Mouse (Mus musculus) midbrain, embryonic 13.5 days (tissue): ENCODE measurements around the gene Gm2115. TPM values are rescaled to one million over a fixed set of nuclear protein-coding genes. Genes with fewer than 3 reads are reported as not detected.

Experiments
- ATAC-seq: fragments of 200-750 bp; cut with Nextera tagmentation; 2 replicates; pipeline ENCODE4 v1.8.0; 2017; ENCODE audit warnings: mild to moderate bottlenecking, moderate TSS enrichment, moderate library complexity
- H3K27ac ChIP-seq: fragments of 300-500 bp; sonication (generic); 2 replicates; pipeline ENCODE4 v1.5.1; 2015; ENCODE audit warnings: inconsistent platforms, mild to moderate bottlenecking, moderate library complexity
- H3K27me3 ChIP-seq: fragments of 300-500 bp; sonication (generic); 2 replicates; pipeline ENCODE4 v1.6.1; 2015; ENCODE audit warnings: mild to moderate bottlenecking, inconsistent platforms
- H3K36me3 ChIP-seq: fragments of 300-500 bp; sonication (generic); 2 replicates; pipeline ENCODE4 v1.6.1; 2015; ENCODE audit warnings: mild to moderate bottlenecking, inconsistent platforms
- H3K4me1 ChIP-seq: fragments of 300-500 bp; sonication (generic); replicated peaks from 2 replicates; pipeline ENCODE4 v1.6.1; 2015; ENCODE audit warnings: inconsistent platforms
- H3K4me2 ChIP-seq: fragments of 300-500 bp; sonication (generic); replicated peaks from 2 replicates; pipeline ENCODE4 v1.6.1; 2015; ENCODE audit warnings: moderate library complexity, mild to moderate bottlenecking, inconsistent platforms
- H3K4me3 ChIP-seq: fragments of 300-500 bp; sonication (generic); replicated peaks from 2 replicates; pipeline ENCODE4 v1.5.1; 2015; ENCODE audit warnings: mild to moderate bottlenecking, inconsistent platforms
- H3K9ac ChIP-seq: fragments of 300-500 bp; sonication (generic); replicated peaks from 2 replicates; pipeline ENCODE4 v1.6.1; 2015; ENCODE audit warnings: mild to moderate bottlenecking, inconsistent platforms
- H3K9me3 ChIP-seq: fragments of 300-500 bp; sonication (generic); 2 replicates; pipeline ENCODE4 v1.6.1; 2016; ENCODE audit warnings: mild to moderate bottlenecking, inconsistent platforms
- WGBS: fragments of 180-500 bp; shearing (Covaris S2); methylation state at CpG from one replicate; pipeline ENCODE4 v1.1.7; 2015; 5-methylcytosine and 5-hydroxymethylcytosine counted together
- polyA plus RNA-seq: library from polyadenylated mRNA; unstranded; fragments of >200 nt; fragmentation: Nextera tagmentation; extraction: Ambion mirVana; gene quantifications from 2 replicates; pipeline ENCODE4 v1.2.1, GENCODE M21; 2015

Gm2115 gene
- polyA plus RNA-seq, 1 experiment from 2014 or later, result 0.61 TPM

DNA sequence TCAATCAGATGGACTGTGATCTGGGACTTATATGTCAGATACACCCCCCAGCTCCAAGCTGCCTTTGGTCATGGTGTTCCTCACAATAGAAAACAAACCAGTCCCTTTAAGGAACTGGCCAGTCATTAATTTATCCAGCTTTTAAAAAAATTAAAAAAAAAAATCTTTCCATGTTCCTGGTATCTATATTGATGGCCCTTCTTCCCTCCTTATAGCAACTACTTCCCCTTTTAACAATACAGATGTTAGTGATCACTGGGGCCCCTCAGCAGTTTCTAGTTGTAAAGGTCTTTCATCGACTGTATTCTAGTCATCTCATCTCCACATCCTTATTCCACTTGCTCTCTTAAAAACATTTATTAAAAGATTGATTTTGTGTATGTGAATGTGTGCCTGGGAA is 82.9 kb downstream of the Gm2115 start:
- no peak overlapping the region for H3K9ac ChIP-seq
- no peak overlapping the region for H3K27ac ChIP-seq
- H3K4me3 ChIP-seq, result no peak overlapping the region
- no peaks in the 10 kb centered on the region for H3K4me1 ChIP-seq
- H3K4me2 ChIP-seq, result no peak overlapping the region
- ATAC-seq, result no peak
- no peaks in the 10 kb centered on the region for H3K36me3 ChIP-seq
- no peaks in the 10 kb centered on the region for H3K27me3 ChIP-seq
- 91% methylated on average over 1 of the region's 1 CpGs for WGBS
- no peaks in the 10 kb centered on the region for H3K9me3 ChIP-seq

GRCm38 (mm10) chr7:84612445-84612844 is 83.7 kb downstream of the Gm2115 start:
- 94% methylated on average over 4 of the region's 4 CpGs for WGBS
- H3K9me3 ChIP-seq, result no peaks in the 10 kb centered on the region
- no peaks in the 10 kb centered on the region for H3K27me3 ChIP-seq
- ATAC-seq, result no peak
- no peak overlapping the region for H3K4me3 ChIP-seq
- no peaks in the 10 kb centered on the region for H3K4me1 ChIP-seq
- peaks cover 6% of the 10 kb centered on the region; the same call in 1 of the 2 replicates for H3K36me3 ChIP-seq
- no peak overlapping the region for H3K4me2 ChIP-seq
- H3K27ac ChIP-seq, result no peak overlapping the region
- no peak overlapping the region for H3K9ac ChIP-seq

DNA sequence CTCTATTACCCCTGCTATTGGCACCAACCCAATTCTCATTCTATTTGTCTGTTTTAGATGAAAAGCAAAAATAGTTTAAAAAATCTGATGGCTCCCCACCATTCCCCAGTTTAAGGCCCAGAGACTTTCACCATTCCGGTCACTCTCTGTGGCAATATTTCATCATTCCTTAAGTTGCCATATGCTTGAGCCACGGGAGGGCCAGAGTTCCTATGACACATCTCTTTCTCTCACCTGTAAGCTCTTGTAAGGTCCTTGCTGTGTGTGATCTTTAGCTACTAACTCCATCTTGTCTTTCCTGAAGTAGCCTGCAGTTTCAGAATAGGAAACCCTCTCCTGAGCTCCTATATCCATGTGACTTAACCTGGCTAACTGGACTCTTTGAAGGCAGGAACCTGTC is 90.2 kb downstream of the Gm2115 start:
- no peaks in the 10 kb centered on the region for H3K4me1 ChIP-seq
- no peaks in the 10 kb centered on the region for H3K27me3 ChIP-seq
- WGBS, result 92% methylated on average over 2 of the region's 2 CpGs
- H3K4me3 ChIP-seq, result no peak overlapping the region
- no peak overlapping the region for H3K4me2 ChIP-seq
- H3K27ac ChIP-seq, result no peak overlapping the region
- no peak overlapping the region for H3K9ac ChIP-seq
- no peaks in the 10 kb centered on the region for H3K9me3 ChIP-seq
- no peak for ATAC-seq
- peaks cover 21% of the 10 kb centered on the region for H3K36me3 ChIP-seq

DNA sequence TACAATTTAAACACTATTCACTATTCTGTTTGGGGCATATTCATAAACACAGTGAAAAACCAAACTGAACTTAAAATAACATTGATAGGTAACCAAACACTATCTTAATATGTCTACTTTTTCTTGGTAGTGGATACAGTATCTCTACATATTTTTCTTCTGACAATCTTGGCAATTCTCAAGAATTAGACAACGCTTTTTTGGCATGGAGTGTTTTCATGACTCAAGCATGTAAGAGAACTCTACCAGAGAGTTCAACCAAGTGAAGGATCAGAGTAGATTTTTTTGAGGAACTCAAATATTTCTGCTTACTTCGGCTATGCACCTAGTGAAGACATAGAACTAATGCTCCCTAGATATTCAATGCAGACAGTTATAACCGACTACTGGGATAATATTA is 92.2 kb downstream of the Gm2115 start:
- Histone ChIP-seq H3K4me3 (no peak overlapping the region), H3K27ac (no peak overlapping the region), H3K36me3 (peaks cover 32% of the 10 kb centered on the region), H3K9ac (no peak overlapping the region), H3K9me3 (no peaks in the 10 kb centered on the region), H3K4me1 (no peaks in the 10 kb centered on the region), H3K27me3 (no peaks in the 10 kb centered on the region), H3K4me2 (no peak overlapping the region)
- no peak for ATAC-seq
- WGBS, result 98% methylated on average over 3 of the region's 3 CpGs

DNA sequence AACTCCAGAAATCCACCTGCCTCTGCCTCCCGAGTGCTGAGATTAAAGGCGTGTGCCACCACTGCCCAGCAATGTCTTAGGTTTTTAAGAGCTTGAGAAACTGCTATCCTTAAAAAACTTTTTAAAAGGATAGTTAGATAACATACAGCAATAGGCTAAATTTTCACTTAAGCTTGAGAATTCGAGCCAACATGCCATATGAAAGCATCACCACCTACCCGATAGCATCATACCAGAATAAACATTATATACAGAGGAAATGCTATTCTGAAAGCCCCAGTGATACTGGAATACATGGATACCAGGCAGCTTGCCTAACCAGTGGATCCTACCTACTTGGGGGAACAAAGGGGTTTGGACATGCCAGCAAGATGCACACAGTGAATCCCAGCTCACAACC is 95.0 kb downstream of the Gm2115 start:
- Histone ChIP-seq H3K36me3 (peaks cover 26% of the 10 kb centered on the region), H3K27ac (no peak overlapping the region), H3K4me2 (no peak overlapping the region), H3K4me1 (no peaks in the 10 kb centered on the region), H3K9me3 (no peaks in the 10 kb centered on the region), H3K4me3 (no peak overlapping the region), H3K27me3 (no peaks in the 10 kb centered on the region), H3K9ac (no peak overlapping the region)
- WGBS, result 97% methylated on average over 4 of the region's 4 CpGs
- no peak for ATAC-seq

DNA sequence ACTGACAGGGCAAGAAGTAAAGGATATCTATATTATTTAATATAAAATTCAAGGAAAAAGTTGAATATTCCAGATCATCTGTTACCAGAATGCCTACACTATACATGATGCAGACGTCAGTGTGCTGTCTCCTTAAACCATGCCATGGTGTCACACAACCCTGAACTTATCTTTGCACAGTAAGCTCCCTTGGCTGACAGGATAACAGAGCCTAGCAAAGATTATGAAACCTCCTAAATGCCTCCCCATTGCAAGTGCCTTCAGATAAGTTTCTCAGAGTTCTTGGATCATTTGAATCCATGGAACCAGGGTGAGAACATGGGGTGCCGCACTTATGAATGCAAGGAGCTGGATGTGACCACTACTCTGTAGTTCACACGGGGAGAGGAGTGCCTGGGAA is 103.1 kb downstream of the Gm2115 start:
- ATAC-seq, result no peak
- Histone ChIP-seq H3K9ac (no peak overlapping the region), H3K27ac (no peak overlapping the region), H3K36me3 (peaks cover 25% of the 10 kb centered on the region), H3K4me2 (no peak overlapping the region), H3K4me1 (peaks cover 11% of the 10 kb centered on the region), H3K27me3 (no peaks in the 10 kb centered on the region), H3K4me3 (no peak overlapping the region), H3K9me3 (no peaks in the 10 kb centered on the region)
- WGBS, result 89% methylated on average over 3 of the region's 3 CpGs

Other genes with a start within 250 kb of the Gm2115 start
- 74.5 and 77.1 TPM in 2 replicates for gene Arnt2, start 118.8 kb upstream of the Gm2115 start, polyA plus RNA-seq
- gene Fah, start 77.8 kb downstream of the Gm2115 start, polyA plus RNA-seq, result 4.9 and 5.6 TPM in 2 replicates
- gene Zfand6, start 161.0 kb downstream of the Gm2115 start, polyA plus RNA-seq, result 213 and 232 TPM in 2 replicates